Mouse (Mus musculus): ENCODE data around the gene Abca8b. TPM values are rescaled to one million over a fixed set of nuclear protein-coding genes. Genes with fewer than 3 reads are reported as not detected.
A peak's percentile ranks its signal among the peaks of the same experiment; 100 is the strongest.
"Not testable (repeated sequence)": the region's sequence is repeated elsewhere in the genome, so short reads cannot be mapped to it uniquely, and the experiment has no call there.

The Abca8b gene
- not detected in 2 replicates for total RNA-seq (2017)

DNA sequence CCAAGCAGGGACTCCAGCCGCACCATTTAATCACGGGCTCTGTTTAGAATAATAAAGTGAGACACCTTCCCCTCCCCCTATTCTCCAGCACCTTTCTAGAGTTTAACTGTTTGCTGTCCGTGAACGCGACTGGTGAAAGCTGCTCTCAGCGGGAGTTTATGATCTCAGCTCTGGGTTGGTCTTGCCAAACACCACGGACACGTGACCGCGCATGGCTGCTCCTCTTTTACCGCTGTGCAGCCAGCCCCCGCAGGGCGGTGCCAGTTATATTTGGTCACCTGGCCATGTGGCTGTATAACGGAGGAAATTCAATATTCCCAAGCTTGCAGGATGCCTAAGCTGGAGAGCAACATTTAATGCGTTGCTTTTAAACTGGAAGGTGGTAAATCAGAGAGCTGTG lies at the start of gene Abca8b:
Gene Abca8b, minus strand, starts transcription at position 222 of the 400 bp plus-strand sequence.
- ATAC-seq (replicated peaks; ENCODE audit: low read depth, poor library complexity, severe bottlenecking) = peak; percentile 82

DNA sequence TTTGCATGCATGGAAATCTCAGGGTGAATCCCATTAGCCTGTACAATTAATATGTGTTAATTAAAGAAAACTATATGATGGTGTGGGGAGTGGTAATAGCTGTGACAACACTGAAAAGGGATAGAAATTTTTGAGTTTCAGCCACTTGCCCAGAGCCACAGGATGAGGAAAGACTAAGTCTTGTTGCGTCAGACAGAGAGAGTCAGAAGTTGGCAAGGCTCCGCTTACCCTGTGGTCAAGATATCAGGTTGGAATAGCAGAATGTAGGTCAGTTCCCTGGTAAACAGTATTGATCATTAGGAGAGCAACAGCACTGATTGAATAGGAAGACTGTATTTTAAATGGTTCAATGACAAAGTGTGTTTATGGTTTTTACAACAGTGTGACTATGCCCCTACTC lies 42.1 kb upstream of the Abca8b start:
- no peak for ATAC-seq (replicated peaks; ENCODE audit: low read depth, poor library complexity, severe bottlenecking)

DNA sequence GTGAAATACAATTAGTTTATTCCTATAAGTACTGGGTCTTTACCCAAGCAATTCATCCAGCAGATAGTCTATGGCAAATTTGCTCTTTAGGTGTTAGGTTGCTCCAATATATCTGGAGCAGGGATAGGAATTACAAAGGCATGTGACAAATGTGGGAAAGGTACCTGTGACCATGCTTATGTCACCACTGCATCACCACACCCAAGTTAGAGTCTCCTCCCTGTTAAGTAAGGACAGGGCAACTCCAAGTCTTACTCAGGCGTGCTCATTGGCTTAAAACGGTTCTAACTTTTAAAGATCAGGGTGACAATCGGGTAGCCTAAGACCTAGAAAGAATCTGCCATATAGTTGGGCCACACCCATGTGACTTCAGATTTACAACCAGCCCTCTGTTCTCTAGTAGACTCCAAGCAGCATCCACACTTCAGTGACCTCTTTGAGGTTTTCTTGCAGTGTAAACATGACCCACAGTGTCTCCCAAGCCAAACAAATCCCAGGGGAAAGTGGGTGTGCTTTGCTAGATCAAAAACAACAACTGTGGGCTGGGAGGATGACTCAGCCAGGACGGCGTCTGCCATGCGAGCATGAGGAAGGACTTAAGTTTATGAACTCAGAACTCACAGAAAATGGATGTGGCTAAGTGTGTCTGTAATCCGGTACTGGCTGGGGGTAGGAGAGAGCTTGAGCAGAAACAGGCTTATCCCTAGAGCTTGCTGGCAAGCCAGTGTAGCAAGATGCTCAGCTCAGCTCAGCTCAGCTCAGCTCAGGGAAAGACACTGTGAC lies 33.5 kb upstream of the Abca8b start:
- ATAC-seq (replicated peaks; ENCODE audit: low read depth, poor library complexity, severe bottlenecking) = no peak

DNA sequence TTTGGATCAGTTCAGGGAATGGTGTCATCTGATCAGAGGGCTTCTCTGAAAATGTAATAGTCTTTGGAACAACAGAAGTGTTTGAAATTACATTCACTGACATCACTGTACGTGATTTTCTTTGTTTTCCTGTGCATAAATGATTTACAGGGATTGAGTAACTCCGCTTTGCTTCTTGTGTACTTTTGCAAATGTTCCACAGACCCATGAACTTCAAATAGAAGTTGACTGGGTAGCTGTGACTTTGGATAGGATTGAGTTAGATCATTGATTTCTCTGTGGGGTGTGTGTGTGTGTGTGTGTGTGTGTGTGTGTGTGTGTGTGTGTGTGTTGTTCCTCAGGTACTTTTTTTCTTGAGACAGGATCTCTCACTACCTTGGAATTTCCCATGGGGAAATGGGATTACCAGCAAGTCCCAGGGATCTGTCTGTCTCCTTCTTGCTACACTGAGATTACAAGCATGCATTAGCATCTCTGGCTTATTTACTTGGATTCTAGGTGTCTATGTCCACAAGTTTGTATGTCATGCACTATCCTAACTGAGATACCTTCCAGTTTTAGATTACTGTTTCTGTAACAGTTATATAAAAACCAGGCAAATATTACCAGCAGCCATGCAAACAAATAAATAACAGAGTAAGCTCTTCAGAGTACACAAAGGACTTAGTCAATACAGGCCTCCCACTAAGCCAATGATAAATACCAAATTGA lies 15.3 kb upstream of the Abca8b start:
- ATAC-seq (replicated peaks; ENCODE audit: low read depth, poor library complexity, severe bottlenecking) = no peak

DNA sequence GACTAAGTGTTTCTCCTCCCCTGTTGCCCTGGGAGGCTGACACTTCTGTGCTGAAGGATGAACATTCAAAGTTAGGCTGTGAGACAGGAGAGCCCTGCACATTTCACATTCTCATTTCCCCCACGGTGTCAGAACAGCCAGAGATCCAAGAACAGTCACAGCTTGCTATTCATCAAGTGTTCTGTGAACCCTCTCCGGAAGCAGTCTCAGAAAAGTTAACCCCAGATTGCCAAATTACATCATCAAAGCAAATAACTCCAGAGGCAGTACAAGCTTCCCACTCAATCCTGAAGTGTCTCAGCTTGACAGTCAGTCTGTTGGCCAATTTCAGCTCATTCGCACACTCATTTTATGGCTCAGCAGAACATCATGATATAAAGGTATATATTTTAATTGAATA lies 632 bp downstream of the Abca8b start:
- peak; percentile 56 for ATAC-seq (replicated peaks; ENCODE audit: low read depth, poor library complexity, severe bottlenecking)

DNA sequence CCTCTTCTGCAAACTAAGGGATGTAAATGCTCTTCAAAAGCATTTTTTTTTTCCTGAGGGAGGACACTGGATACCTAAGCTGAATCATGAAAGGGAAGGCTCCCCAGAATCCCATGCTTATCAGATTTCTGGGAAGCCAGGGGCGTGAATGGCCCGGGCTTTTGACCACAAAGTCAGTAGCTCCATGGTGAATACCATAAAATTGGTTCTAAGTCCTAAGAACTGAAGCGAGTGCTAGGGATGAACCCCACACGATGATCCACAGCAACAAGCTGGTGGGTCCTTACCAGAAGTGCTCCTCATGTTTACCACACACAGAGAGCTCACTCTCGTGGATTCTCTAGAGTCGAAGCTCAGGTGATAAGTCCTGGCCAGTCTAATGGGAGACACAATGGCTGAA lies 1.6 kb downstream of the Abca8b start:
- ATAC-seq (replicated peaks; ENCODE audit: low read depth, poor library complexity, severe bottlenecking) = no peak

DNA sequence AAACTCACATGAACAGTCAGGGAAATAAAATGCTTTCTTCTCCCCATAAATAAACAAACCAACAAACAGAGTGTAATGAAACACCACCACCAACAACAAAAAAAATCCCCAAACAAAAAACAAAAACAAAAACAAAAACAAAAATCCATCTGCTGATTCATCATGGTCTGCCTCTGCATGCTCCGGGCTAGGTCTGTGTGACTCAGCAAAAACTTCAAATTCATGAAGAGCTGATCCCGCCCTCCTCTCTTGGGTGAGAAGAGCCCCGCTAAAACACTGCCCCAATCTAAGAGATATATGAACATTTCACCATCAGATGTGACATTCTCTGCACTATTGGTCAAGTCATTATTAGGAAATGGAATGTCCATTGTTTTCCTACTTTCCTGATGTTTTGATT lies 4.4 kb downstream of the Abca8b start:
- ATAC-seq (replicated peaks; ENCODE audit: low read depth, poor library complexity, severe bottlenecking) = peak; percentile 51; the same call in 1 of the 2 replicates

DNA sequence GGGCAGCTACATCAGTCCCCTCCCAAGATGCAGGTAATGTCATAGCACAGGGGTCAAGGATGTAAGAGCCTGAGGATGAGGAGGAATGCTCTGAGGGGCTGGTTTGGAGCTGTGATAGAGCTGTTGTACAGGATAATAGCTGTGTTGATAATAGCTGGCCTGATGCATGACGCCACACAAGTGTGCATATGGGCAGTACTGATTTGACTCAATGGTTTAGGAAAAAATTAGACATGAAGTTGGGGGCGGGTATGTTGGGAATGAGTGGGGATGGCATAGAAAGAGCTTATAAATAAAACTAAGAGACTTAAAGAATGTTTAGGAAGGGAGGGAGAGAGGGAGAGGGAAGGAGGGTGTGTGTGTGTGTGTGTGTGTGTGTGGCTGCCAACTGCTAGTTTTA lies 5.4 kb downstream of the Abca8b start:
- ATAC-seq (replicated peaks; ENCODE audit: low read depth, poor library complexity, severe bottlenecking) = no peak

DNA sequence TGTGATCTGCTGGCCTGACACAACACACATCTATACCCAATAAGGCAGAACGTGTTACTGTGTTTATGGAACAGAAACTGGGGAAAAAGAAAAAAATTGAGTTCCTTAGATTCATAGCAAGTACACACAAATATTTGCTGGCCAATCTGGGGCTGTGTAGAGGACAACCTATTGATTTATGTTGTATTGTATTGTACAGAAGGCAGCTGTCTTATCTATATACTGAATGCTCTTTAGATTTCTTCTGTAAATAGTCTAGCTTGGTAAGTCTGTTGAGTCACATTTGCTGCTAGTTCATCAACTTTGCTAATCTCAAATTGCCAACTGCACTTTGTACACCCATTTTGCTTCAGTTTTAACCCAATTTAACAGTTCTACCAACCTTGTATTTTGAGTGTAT lies 7.5 kb downstream of the Abca8b start:
- no peak for ATAC-seq (replicated peaks; ENCODE audit: low read depth, poor library complexity, severe bottlenecking)

DNA sequence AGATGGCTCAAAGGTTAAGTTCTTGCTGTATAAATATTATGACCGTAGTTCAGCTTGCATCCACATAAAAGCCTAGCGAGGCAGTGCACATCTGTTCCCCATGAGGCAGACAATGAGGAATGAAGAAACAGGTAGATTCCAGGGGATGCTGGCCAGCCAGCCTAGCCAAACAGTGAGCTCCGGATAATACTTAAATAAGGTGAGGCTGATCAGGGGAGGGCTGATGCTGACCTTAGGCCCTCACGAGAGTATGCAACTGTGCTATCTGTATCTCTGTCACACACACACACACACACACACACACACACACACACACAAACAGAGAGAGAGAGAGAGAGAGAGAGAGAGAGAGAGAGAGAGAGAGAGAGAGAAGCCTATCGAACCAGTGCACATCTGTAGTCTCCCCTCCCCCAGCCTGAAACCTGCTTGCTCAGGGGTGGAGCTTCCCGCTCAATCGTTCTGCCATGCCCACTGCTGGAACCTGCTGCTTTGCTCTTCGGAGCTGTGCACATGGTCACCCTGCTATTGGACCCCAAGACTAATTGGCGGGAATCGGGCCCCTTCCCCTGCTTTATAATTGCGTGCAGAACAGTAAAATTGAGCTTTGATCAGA lies 8.1 kb downstream of the Abca8b start:
- ATAC-seq (replicated peaks; ENCODE audit: low read depth, poor library complexity, severe bottlenecking) = not testable (repeated sequence)

DNA sequence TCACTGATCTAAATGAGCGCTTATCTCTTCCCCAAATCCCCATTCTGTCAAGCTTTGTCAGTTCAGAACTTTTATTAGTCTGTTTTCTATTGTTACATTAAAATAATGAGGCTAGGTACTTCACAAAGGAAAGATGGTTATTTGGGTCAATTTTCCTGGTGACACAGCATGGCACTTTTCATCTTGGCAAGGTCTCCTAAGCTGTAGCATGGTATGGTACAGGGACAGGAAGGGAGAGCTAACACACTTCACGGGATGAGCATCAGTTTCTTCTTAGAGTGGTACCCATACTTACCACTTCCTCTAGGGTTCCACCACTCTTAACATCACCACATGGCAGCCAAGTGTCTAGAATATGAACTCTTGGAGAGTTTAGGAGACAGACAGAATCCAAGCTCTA lies 13.8 kb downstream of the Abca8b start:
- no peak for ATAC-seq (replicated peaks; ENCODE audit: low read depth, poor library complexity, severe bottlenecking)

DNA sequence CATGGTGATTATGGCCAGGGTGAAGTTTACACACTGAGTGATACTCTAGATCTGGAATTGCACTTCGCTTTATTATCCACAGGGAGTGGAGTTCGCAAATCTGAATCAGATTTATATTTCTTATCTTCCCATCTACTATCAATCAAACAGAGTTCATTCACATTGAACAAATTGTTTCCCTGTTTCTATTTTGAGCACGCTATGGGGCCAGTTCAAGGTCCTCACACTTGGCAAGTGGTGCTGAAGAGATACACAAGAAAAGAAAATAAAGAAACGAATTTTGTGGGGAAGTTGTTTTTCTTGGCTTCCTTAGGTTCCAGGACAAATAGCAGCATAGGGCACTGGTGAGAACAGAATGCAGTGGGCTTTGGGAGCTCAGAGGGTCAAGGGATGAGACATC lies 25.1 kb downstream of the Abca8b start:
- ATAC-seq (replicated peaks; ENCODE audit: low read depth, poor library complexity, severe bottlenecking) = no peak

DNA sequence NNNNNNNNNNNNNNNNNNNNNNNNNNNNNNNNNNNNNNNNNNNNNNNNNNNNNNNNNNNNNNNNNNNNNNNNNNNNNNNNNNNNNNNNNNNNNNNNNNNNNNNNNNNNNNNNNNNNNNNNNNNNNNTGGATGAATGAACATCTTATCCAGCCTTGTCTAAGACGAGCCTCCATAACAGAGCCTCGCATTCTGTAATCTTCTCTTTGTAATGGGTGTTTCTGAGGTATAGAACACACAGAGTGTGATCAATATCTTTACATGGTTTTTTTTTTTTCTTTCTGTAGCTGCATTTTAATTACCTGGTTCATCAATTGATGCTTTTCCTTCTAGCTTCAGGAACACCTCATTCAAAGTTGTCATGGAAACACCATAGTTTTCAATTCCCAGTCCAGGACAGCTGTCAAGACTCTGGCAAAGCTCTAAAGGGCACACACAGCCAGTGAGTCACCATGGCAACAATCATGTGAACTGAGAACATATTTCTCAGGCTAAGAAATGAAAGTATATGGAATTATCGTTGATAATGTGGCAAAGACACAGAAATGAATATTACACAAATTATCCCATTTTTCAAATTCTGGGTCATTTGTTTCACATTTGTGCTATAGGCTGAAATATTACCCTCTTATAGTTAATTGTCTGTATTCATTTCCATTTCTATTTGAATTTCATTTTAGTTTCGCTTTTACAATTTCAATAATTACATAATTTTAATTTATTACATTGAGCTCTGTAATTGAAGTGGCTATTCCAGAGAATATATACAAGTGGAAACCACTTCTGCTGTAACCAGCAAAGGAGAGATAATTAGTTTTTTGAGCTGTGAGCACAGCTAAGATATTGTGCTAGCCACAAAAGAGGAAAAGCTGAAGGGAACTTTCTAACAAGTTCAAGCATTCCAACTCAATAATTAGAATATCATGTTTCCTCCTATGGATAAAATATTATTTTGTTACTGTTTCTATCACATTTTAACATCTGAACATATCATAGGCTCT lies 33.9 kb downstream of the Abca8b start:
- no peak for ATAC-seq (replicated peaks; ENCODE audit: low read depth, poor library complexity, severe bottlenecking)

DNA sequence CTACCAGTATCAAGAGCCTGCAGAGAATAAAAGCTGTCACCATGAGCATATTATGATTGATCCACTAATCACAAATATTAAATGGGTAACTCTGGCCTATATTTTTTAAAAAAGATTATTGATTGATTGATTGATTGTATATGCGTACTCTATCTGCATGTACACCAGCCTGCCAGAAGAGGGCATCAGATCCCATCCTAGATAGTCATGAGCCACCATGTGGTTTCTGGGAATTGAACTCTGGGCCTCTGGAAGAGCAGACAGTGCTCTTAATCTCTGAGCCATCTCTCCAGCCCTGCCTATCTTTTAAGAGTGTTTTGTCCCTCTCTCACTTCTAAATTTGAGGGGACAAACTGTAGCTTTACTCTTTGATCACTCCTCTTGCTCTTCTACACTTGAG lies 40.5 kb downstream of the Abca8b start:
- no peak for ATAC-seq (replicated peaks; ENCODE audit: low read depth, poor library complexity, severe bottlenecking)

DNA sequence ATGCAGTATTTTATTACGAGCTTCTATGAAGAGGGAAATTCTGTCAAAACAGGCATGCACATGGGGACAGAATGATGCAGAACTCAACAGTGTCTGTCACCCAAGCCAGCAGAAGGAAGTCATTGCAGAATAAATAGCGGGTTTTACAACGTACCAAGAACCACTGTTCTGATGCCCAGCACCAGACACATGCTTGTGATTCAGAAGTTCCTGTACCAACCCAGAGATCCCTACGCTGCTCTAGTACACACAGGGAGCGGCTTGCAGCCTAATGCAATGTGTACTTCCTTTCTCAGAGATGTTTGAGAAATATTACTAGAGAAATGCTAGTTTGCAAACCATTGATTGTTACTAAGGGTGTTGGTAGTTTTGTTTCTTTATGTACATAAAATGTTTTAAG lies 58.7 kb downstream of the Abca8b start:
- ATAC-seq (replicated peaks; ENCODE audit: low read depth, poor library complexity, severe bottlenecking) = peak; percentile 37

DNA sequence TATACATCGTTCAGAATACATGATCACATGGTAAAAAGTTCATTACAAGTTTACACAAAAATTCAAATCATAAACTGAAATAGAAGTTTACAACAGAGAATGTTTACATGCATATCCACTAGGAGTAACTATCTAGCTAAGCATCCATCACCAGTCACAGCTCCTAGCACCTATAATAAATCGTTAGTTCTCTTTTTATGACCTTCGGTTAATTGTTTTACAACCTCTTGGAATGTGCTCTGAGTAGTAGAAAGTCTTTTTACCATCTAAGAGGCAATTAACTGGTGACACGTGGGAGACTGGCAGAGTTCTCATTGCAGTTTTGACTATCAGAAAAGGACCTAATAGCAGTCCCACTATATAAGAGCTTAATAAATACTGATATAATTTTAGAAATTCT lies 62.4 kb downstream of the Abca8b start:
- ATAC-seq (replicated peaks; ENCODE audit: low read depth, poor library complexity, severe bottlenecking) = not testable (repeated sequence)

DNA sequence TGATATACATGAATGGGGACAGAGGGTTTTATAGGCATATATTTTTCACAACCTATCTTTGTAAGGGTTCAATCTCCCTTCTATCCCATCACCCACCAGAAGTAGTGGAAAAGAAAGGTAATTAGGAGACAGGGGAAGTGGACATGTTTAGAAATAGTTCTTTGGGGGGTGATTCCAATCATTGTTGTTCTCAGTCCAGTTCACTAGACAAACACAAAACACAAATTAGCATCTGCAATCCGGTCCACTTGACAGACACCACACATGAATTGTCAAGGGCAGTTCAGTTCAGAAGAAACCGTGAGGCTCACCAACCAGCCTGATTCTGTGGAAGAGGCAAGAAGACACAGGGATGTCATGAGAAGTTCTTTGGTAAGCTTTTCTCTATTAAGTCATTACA lies 67.2 kb downstream of the Abca8b start:
- ATAC-seq (replicated peaks; ENCODE audit: low read depth, poor library complexity, severe bottlenecking) = no peak

DNA sequence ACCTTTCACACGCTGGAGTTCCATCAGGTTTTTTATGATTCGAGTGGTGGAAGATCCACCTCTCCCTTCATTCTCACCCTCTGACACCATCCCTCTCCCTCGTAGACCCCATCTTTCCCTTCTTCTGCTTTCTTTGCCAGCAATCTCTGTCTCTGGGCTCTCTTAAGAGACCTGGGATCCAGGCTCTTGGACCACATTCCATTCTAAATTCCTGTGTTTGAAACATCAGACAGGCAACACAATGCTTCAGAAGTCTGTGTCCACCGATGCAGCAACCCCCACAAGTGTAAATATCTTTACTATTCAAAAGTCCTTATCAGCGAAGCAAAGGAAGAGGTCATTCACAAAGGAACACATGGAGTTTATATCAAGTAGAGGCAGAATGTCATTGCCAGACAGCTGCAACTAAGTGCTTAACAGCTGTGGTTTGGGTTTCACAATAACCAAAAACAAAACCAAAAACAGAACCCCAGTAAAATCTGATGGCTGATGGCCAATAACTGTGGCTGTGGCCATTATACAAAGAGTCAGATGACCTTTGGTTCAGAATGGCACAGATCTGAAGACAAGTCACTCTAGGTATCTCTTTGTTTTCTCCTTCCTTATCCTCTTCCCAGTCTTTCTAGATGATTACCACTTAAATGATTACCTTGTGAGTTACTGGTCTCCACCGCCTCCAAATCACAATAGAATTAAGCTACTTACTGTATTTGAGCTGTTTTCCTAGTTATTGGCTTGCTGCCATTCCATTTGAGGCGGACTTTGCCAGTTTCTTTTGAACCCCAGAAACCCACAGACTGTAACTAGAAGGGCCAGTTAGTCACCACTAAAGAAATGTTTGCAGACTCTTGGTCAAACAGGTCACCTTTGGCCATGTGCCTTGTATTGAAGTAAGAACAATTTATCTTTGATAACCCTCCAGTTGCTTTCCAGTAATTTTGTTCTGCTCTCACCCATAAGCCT lies 68.6 kb downstream of the Abca8b start:
- ATAC-seq (replicated peaks; ENCODE audit: low read depth, poor library complexity, severe bottlenecking) = peak; percentile 89

DNA sequence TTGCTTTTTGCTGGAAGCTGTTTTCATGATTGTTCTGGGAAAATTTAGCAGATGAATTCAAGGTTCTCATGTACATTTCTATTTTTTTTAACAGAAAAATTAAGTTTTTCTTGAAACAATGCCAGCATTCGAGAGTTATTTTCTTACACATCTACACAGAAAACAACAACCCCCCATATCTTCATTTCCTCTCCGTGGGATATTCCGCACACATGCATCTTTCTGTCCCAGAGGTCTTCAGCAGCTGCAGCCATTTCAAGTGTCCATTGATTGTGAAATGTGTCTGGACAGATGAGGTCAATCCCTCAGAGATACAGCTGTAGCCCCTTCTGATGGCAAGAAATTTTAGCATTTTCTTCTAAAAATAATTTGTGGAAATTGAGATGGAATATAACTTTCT lies 73.4 kb downstream of the Abca8b start:
- no peak for ATAC-seq (replicated peaks; ENCODE audit: low read depth, poor library complexity, severe bottlenecking)

Measured in common myeloid progenitor, adult 5-6 weeks (primary cell).